Mouse (Mus musculus) liver, embryonic 14.5 days (tissue): Measurements from ENCODE around the gene Galnt10.

Experiments used
- CTCF ChIP-seq: IDR thresholded peaks from 2 replicates; pipeline ENCODE4 v1.5.1; 2016; ENCODE audit warnings: antibody characterized with exemption, low read depth, control low read depth
- EP300 ChIP-seq: IDR thresholded peaks from 2 replicates; pipeline ENCODE4 v1.6.1; 2016; ENCODE audit warnings: antibody characterized with exemption, low read depth

- TF ChIP-seq CTCF (no peak), EP300 (no peak)
Measured at GRCm38 (mm10) chr11:57669522-57669921, 24.3 kb downstream of the Galnt10 start.
